Mouse (Mus musculus) CH12.LX (cell line): ENCODE data around the gene Mcts2. TPM values are rescaled to one million over a fixed set of nuclear protein-coding genes. Genes with fewer than 3 reads are reported as not detected.

Source experiments
- DNase-seq: peaks from one replicate; pipeline ENCODE4 v3.0.0-alpha.2; 2013; ENCODE audit errors: extremely low read depth
- H3K27ac ChIP-seq: 2 replicates; pipeline ENCODE4 v1.5.1; 2012; ENCODE audit warnings: low read depth, mild to moderate bottlenecking, control low read depth, moderate library complexity; ENCODE audit not compliant: insufficient read depth
- H3K27me3 ChIP-seq: replicated peaks from 2 replicates; pipeline ENCODE3; 2012; ENCODE audit warnings: inconsistent platforms
- H3K36me3 ChIP-seq, 2 experiments: replicated peaks in 1 of 2; 2 replicates each; pipeline versions ENCODE3 to v1.6.1; 2012; ENCODE audit warnings: inconsistent platforms in 1 of 2, low read length in 1 of 2, mild to moderate bottlenecking in 1 of 2, mixed read lengths in 1 of 2, moderate library complexity in 1 of 2; ENCODE audit not compliant: control insufficient read depth in 1 of 2, insufficient read depth in 1 of 2
- H3K4me1 ChIP-seq, 2 experiments: 2 replicates each; pipeline ENCODE4 v1.6.1; 2012; ENCODE audit warnings: inconsistent platforms in 1 of 2, moderate library complexity in 1 of 2; ENCODE audit not compliant: insufficient read depth in 2 of 2, control insufficient read depth in 1 of 2
- H3K4me2 ChIP-seq: 2 replicates; pipeline ENCODE4 v1.6.1; 2012; ENCODE audit warnings: low read depth, mild to moderate bottlenecking, control low read depth; ENCODE audit not compliant: poor library complexity, insufficient read depth, severe bottlenecking
- H3K4me3 ChIP-seq, 3 experiments: fragments of 150-350 bp in 1 of 3; sonication (generic) in 1 of 3; replicated peaks in 1 of 3; 2 replicates each; pipeline versions ENCODE3 to v1.5.1; 2011 to 2012; ENCODE audit warnings: low read depth in 2 of 3, low read length in 2 of 3, mild to moderate bottlenecking in 2 of 3, moderate library complexity in 2 of 3, control low read depth in 1 of 3, improper control_type of control experiment in 1 of 3, inconsistent platforms in 1 of 3, mixed read lengths in 1 of 3; ENCODE audit not compliant: poor library complexity in 1 of 3
- H3K79me2 ChIP-seq: replicated peaks from 2 replicates; pipeline ENCODE4 v1.6.1; 2012; ENCODE audit warnings: mild to moderate bottlenecking, moderate library complexity; ENCODE audit not compliant: control insufficient read depth, poor library complexity, insufficient read depth, severe bottlenecking; ENCODE audit errors: extremely low read depth
- H3K9ac ChIP-seq: 2 replicates; pipeline ENCODE4 v1.6.1; 2012; ENCODE audit warnings: low read depth, mild to moderate bottlenecking, control low read depth, moderate library complexity; ENCODE audit not compliant: insufficient read depth
- H3K9me3 ChIP-seq: replicated peaks from 2 replicates; pipeline ENCODE3; 2012; ENCODE audit warnings: low read length, inconsistent platforms, mixed read lengths
- CTCF ChIP-seq, 2 experiments: IDR thresholded peaks in 1 of 2; conservative IDR thresholded peaks in 1 of 2; 2 replicates each; pipeline ENCODE4 v1.5.1; 2011 to 2012; ENCODE audit warnings: low read depth in 2 of 2, low read length in 2 of 2, improper control_type of control experiment in 1 of 2, inconsistent platforms in 1 of 2, mild to moderate bottlenecking in 1 of 2, moderate library complexity in 1 of 2
- E2F4 ChIP-seq: IDR thresholded peaks from 2 replicates; pipeline ENCODE4 v1.6.1; 2011; ENCODE audit warnings: low read depth, low read length, improper control_type of control experiment; ENCODE audit not compliant: insufficient replicate concordance
- EP300 ChIP-seq: IDR thresholded peaks from 2 replicates; pipeline ENCODE4 v1.6.1; 2011; ENCODE audit warnings: low read length, improper control_type of control experiment
- ETS1 ChIP-seq: conservative IDR thresholded peaks from 2 replicates; pipeline ENCODE4 v1.6.1; 2012; ENCODE audit warnings: low read depth, mild to moderate bottlenecking, inconsistent platforms, low read length, improper control_type of control experiment, moderate library complexity
- HCFC1 ChIP-seq: IDR thresholded peaks from 2 replicates; pipeline ENCODE4 v1.6.1; 2012; ENCODE audit warnings: low read depth, mild to moderate bottlenecking, inconsistent platforms, low read length, improper control_type of control experiment
- JUN ChIP-seq: IDR thresholded peaks from 2 replicates; pipeline ENCODE4 v1.6.1; 2011; ENCODE audit warnings: low read depth, mild to moderate bottlenecking, low read length, improper control_type of control experiment, moderate library complexity; ENCODE audit not compliant: insufficient read depth
- MAX ChIP-seq: IDR thresholded peaks from 2 replicates; pipeline ENCODE4 v1.6.1; 2011; ENCODE audit warnings: low read length, improper control_type of control experiment
- MEF2A ChIP-seq: IDR thresholded peaks from 2 replicates; pipeline ENCODE4 v1.6.1; 2014; ENCODE audit warnings: low read depth, mild to moderate bottlenecking, inconsistent platforms, low read length, improper control_type of control experiment, borderline replicate concordance
- MXI1 ChIP-seq: IDR thresholded peaks from 2 replicates; pipeline ENCODE4 v1.6.1; 2011; ENCODE audit warnings: mild to moderate bottlenecking, low read depth, low read length, improper control_type of control experiment
- MYC ChIP-seq: IDR thresholded peaks from 2 replicates; pipeline ENCODE4 v1.6.1; 2011; ENCODE audit warnings: low read depth, mild to moderate bottlenecking, improper control_type of control experiment, low read length
- NELFE ChIP-seq: IDR thresholded peaks from 2 replicates; pipeline ENCODE4 v1.6.1; 2011; ENCODE audit warnings: low read depth, low read length, improper control_type of control experiment
- NRF1 ChIP-seq: IDR thresholded peaks from 2 replicates; pipeline ENCODE4 v1.6.1; 2014; ENCODE audit warnings: low read depth, mild to moderate bottlenecking, inconsistent platforms, low read length, improper control_type of control experiment, moderate library complexity
- POLR2A ChIP-seq: IDR thresholded peaks from 2 replicates; pipeline ENCODE4 v1.6.1; 2011; ENCODE audit warnings: low read depth, mild to moderate bottlenecking, improper control_type of control experiment, low read length
- RAD21 ChIP-seq: IDR thresholded peaks from 2 replicates; pipeline ENCODE4 v1.6.1; 2011; ENCODE audit warnings: low read depth, mild to moderate bottlenecking, low read length, improper control_type of control experiment, moderate library complexity
- SIN3A ChIP-seq: IDR thresholded peaks from 2 replicates; pipeline ENCODE4 v1.6.1; 2012; ENCODE audit warnings: low read length, improper control_type of control experiment, inconsistent platforms
- SMC3 ChIP-seq: IDR thresholded peaks from 2 replicates; pipeline ENCODE4 v1.6.1; 2011; ENCODE audit warnings: low read depth, low read length, improper control_type of control experiment
- UBTF ChIP-seq: IDR thresholded peaks from 2 replicates; pipeline ENCODE4 v1.6.1; 2012; ENCODE audit warnings: low read depth, mild to moderate bottlenecking, inconsistent platforms, low read length, improper control_type of control experiment, moderate library complexity
- USF2 ChIP-seq: conservative IDR thresholded peaks from 2 replicates; pipeline ENCODE4 v1.6.1; 2011; ENCODE audit warnings: low read depth, low read length, improper control_type of control experiment
- ZC3H11A ChIP-seq: IDR thresholded peaks from 2 replicates; pipeline ENCODE4 v1.6.1; 2012; ENCODE audit warnings: low read depth, mild to moderate bottlenecking, inconsistent platforms, low read length, improper control_type of control experiment
- ZKSCAN1 ChIP-seq: IDR thresholded peaks from 2 replicates; pipeline ENCODE4 v1.6.1; 2012; ENCODE audit warnings: low read depth, inconsistent platforms, low read length, improper control_type of control experiment, borderline replicate concordance
- ZMIZ1 ChIP-seq: IDR thresholded peaks from 2 replicates; pipeline ENCODE4 v1.6.1; 2012; ENCODE audit warnings: low read depth, mild to moderate bottlenecking, inconsistent platforms, low read length, improper control_type of control experiment
- dilution Hi-C: fragments of 300-500 bp; cut with MboI; formaldehyde crosslinking; loops from 2 replicates; pipeline ENCODE4 v1.14.3; 2020; ENCODE audit warnings: low sequenced_read_pairs; ENCODE audit not compliant: extremely low pct_unique_long_range_greater_than_20kb, extremely low pct_ligation_motif_present
- in situ Hi-C: fragments of 300-500 bp; cut with MboI; formaldehyde crosslinking; loops from 3 replicates; pipeline ENCODE4 v1.14.3; 2019; ENCODE audit warnings: low sequenced_read_pairs, low pct_ligation_motif_present, low pct_unique_long_range_greater_than_20kb, mixed read lengths
- polyA plus RNA-seq: library from polyadenylated mRNA; unstranded; fragments of >175 nt; gene quantifications from 2 replicates; pipeline ENCODE4 v1.2.1, GENCODE M21; 2012; ENCODE audit warnings: low read depth; ENCODE audit not compliant: insufficient read length
- total RNA-seq, 2 experiments: library from RNA; depleted of rRNA; stranded (reverse); fragments of 300-350 nt in 1 of 2; fragments of >200 nt in 1 of 2; gene quantifications; 2 replicates each; pipeline ENCODE4 v1.2.3; 2012 to 2014

The Mcts2 gene
- total and polyA plus RNA-seq, 3 experiments, result 1.5 to 3.3 (median 3.2) TPM

DNA sequence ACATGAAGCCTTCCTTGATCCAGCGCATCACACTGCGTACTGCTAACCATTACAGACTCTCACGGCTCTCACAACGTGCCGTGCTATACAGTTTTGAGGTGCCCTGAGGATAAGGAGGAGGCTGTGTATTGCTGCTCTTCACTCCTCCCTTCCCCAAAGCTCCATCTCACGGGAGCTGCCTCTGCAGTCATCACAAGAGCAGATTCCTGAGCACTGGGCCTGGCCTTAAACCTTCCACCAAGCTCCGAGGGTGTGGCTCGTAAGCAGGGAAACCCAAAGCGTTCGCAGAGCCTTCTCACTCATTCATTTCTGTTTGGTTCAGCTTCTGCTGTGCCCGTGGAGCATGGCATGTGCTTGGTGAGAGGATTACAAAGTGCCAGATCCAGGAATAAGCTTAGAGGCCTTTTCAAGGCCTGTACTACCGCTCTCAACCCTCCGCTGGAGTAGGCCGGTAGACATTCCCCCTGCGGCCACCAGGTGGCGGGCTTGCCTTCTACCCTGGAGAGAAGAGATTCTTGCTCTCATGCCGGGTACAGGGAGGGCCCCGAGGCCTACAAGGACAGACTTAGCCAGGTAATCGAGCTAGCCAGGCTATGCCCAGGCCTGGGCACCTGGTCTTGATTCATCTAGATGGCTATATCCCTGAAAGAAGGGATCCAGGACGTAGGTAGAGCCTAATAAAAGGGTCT is 9.8 kb downstream of the Mcts2 start (continued):
- TF ChIP-seq JUN, result no peak
- TF ChIP-seq RAD21, result peak; percentile 87
- TF ChIP-seq MXI1, result no peak
- TF ChIP-seq USF2, result no peak
- peak; percentile 98 for TF ChIP-seq SMC3
- TF ChIP-seq ETS1, result no peak
- no peak for TF ChIP-seq MYC
- TF ChIP-seq E2F4, result no peak
- TF ChIP-seq, all 38 proteins: peak for 12

DNA sequence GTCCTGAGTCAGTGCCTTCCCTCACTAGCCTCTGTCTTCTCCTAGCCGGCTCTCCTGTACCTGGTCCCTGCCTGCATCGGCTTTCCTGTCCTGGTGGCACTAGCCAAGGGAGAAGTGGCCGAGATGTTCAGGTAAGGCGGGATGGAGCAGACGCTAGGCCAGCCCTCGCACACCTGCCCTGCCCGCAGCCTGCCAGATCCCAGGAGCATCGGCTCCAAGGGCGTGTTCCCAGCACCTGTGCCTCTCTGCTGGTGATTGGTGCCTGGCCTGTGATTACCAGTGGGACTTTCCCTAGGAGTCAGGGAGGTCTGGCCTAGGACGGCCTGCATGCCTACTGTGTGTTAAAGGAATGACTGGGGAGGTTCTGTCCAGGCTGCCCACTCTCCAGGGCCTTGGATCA is 13.3 kb downstream of the Mcts2 start:
- Histone ChIP-seq H3K27me3 (no peaks in the 10 kb centered on the region), H3K27ac (no peak overlapping the region), H3K9ac (no peak overlapping the region), H3K4me2 (no peak overlapping the region), H3K36me3 (peaks cover 90 to 98% of the 10 kb centered on the region in 2 experiments), H3K9me3 (peaks cover 7% of the 10 kb centered on the region), H3K4me1 (peaks cover 0 to 24% of the 10 kb centered on the region in 2 experiments; a peak in 2 of 4 replicates), H3K79me2 (no peaks in the 10 kb centered on the region; the same call in 1 of the 2 replicates), H3K4me3 (no peak overlapping the region)
- in situ Hi-C loops, result loop anchor here (5.0 kb wide), 2 partner anchors 37 to 132 kb away; partner anchors contain the start of genes Bcl2l1 and Id1
- no peak for DNase-seq
- TF ChIP-seq SIN3A (no peak), EP300 (no peak), HCFC1 (no peak), ETS1 (no peak), MAX (no peak), NELFE (no peak), USF2 (no peak), ZC3H11A (no peak), MEF2A (no peak), CTCF (conservative IDR thresholded peaks at IDR 0.05 in 1 of 2, IDR thresholded peaks at IDR 0.05 in 1 of 2; ENCODE audit: low read depth in 2 of 2, low read length in 2 of 2) (no peak), POLR2A (no peak), ZMIZ1 (no peak), NRF1 (no peak), UBTF (no peak), ZKSCAN1 (no peak)
- TF ChIP-seq, all 38 proteins: peak for 0
- dilution Hi-C loops, result no loop called here
